Mouse (Mus musculus) left cerebral cortex, adult 8-10 months (tissue): ENCODE measurements around the gene Mafb. TPM values are rescaled to one million over a fixed set of nuclear protein-coding genes. Genes with fewer than 3 reads are reported as not detected.

Experiments used
- DNase-seq, 2 experiments: peaks; one replicate each; pipeline ENCODE4 v3.0.0; 2022; ENCODE audit warnings: low spot score in 2 of 2
- total RNA-seq, 4 experiments: library from RNA; stranded (reverse); gene quantifications; 2 replicates each; pipeline ENCODE4 v1.2.4; 2022

The Mafb gene
- total RNA-seq, result 10 to 100 TPM; 16.9 to 27.8 (median 21.4) TPM

GRCm38 (mm10) chr2:160366980-160367338 lies at the start of gene Mafb:
Gene Mafb, minus strand, starts transcription at chr2:160367065.
- DNase-seq, result peak; percentile 70 to 91

- DNase-seq, result no peak
These were observed 48.3 kb upstream of the Mafb start for GRCm38 (mm10) chr2:160415161-160415560.

GRCm38 (mm10) chr2:160414736-160415135 lies 47.9 kb upstream of the Mafb start:
- DNase-seq, result no peak

GRCm38 (mm10) chr2:160413982-160414381 lies 47.1 kb upstream of the Mafb start:
- no peak for DNase-seq

DNA sequence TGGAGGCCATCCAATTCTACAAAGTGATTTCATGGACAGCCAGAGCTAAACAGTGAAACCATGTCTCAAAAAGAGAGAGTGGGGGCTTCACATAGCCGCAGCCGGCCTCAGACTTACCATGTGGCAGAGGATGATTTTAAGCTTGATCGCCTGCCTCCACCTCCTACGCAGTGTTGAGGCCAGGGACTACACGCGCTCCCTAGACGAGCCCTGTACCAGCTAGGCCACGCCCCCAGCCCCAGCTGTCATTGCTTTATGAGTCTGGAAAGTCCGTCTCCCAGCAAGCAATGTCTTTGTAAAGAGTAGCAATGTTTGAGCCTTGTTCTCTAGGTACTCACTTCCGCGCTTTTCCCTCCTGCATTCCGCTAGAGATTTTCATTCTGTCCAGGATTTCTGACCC lies 46.2 kb upstream of the Mafb start:
- DNase-seq, result no peak

- no peak for DNase-seq
These were observed 44.6 kb upstream of the Mafb start for GRCm38 (mm10) chr2:160411431-160411830.

- DNase-seq, result no peak
These were observed 40.9 kb upstream of the Mafb start for GRCm38 (mm10) chr2:160407720-160408119.

- DNase-seq, result no peak
These were observed 30.9 kb upstream of the Mafb start for GRCm38 (mm10) chr2:160397747-160398146.

GRCm38 (mm10) chr2:160394735-160395134 lies 27.9 kb upstream of the Mafb start:
- no peak for DNase-seq

DNA sequence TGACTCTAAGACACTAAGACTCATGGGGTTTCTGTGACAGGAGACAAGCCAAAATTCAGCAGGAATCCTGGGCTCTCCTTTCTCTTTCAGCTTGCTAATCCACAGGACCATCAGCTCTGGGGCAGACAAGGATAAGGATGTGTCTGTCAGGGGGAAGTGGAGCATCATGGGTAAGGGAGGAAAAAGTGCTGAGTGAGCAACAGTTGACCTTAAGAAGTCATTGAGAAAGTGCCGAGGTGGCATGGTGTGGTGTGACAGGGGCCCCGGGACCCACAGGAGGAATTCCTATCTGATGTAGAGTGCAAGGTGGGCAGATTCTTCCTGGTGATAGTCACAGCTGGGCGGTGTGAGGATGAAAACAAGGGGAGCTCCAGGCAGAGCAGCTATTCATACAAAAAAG lies 25.8 kb upstream of the Mafb start:
- DNase-seq, result no peak

DNA sequence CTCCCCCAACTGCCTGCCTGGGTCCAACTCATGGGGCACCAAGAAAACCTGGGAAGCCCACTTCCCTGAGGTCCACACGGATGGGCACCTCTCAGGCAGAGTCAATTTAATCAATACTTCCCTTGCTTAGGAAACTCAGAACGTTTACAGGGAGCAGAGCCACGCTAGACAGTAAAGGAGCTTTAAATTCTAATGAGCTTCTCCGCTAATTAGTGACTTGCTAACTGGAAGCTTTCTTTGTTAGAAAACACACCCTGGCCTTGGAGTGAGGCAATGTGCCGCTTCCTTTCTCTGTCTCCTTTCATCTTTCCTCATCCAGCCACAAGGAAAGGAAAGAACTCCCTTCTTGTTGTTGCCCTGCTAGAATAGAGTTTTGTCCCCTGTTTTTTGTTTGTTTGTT lies 21.7 kb upstream of the Mafb start:
- DNase-seq, result no peak

- no peak for DNase-seq
These were observed 16.6 kb upstream of the Mafb start for GRCm38 (mm10) chr2:160383418-160383817.

- peak in 1 of 2 experiments; percentile 42 for DNase-seq
These were observed 11.4 kb upstream of the Mafb start for GRCm38 (mm10) chr2:160378271-160378670.

DNA sequence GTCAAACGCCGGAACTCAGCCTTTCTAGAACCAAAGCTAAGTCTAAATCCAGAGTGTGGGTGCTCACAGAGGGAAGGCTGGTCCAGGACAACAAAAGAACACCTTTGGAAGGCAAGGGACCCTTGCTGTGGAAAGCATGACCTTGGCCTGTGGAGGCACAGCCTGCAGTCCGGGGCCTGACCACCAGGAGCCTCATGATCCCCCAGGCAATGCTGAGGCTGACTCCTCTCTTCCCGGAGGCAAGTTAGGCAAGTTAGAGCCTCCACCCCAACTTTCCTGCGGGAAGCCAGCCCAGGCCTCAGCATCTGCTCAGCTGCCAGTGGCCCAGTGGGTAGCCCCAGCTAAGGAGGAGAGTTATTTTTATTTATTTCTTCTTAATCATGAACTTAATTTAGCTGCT lies 9.4 kb upstream of the Mafb start:
- no peak for DNase-seq

- no peak for DNase-seq
These were observed 3.0 kb upstream of the Mafb start for GRCm38 (mm10) chr2:160369653-160370420.

- DNase-seq, result no peak
These were observed 1.8 kb upstream of the Mafb start for GRCm38 (mm10) chr2:160368422-160369357.

DNA sequence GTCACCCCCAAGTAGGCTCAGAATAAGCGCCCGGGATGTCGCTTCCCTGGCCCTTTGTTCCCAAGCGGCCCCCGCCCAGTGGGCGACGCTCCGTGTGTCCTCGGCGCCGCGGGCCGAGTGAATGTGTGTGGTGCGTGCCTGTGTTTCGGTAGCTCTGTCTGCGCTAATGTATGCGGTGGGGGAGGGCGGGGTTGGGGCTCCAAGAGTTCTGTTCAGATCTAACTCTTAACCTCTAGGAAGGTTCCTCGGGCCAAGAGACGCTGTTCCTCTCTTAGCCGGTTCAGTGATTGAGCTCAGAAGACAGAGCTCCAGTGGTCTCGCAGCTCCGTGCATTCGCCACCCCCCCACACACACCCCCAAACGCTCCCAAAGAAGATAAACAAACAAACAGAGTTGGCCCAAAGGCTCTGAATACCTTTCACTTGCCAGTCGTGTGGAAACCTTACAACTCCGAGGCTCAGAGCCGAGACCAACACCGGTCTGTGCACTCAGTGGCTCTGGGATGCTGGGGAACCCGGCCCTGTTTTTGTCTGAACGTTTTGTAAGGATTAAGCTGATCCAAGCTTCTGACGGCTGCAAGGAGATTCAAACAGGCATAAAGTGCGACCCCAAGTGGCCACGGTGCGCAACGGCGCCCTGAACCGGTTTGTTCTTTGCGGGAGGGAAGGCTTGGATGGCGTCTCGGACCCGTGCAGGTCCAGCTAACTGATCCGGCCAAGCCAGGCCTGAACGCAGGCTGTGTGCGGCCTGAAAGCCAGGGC lies 763 bp upstream of the Mafb start:
- peak; percentile 80 to 81 for DNase-seq

DNA sequence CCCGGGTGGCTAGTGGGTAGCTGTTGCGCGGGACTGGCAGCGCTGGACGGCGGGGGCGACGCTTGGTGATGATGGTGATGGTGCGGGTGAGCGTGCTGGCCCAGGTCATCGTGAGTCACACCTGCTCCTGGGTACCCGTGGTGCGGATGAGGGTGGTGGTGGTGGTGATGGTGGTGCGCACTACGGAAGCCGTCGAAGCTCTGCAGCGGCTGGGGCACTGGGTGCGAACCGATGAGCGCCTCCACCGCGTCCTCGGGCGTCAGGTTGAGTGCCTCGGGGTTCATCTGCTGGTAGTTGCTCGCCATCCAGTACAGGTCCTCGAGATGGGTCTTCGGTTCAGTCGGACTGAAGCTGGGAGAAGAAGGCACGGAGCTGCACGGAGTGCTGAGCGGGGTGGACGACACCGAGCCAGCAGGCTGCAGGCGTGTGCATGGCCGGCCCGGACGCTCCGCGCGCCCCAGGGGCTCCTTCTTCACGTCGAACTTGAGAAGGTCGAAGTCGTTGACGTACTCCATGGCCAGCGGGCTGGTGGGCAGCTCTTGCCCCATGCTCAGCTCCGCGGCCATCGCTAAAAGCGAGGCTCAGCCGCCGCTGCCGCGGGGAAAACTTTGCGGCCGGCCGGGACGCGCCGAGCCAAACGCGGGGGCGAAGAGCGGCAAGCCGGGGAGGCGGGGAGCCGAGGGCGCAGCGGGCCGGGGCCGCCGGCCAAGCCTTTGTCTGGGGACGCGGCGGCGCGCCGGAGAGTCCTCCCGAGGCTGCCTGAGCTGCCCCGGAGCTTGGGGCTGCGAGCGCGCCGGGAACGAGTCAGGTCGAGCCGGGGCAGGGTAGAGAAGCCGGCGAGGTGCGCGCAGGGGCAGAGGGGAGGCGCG lies 520 bp downstream of the Mafb start:
- no peak for DNase-seq

- no peak for DNase-seq
These were observed 1.6 kb downstream of the Mafb start for GRCm38 (mm10) chr2:160365107-160365911.

GRCm38 (mm10) chr2:160364666-160365065 lies 2.2 kb downstream of the Mafb start:
- no peak for DNase-seq
